Mouse (Mus musculus) heart, embryonic 13.5 days (tissue): ENCODE results near the gene Ndrg2. TPM values are rescaled to one million over a fixed set of nuclear protein-coding genes. Genes with fewer than 3 reads are reported as not detected.
"Not testable (repeated sequence)": the region's sequence is repeated elsewhere in the genome, so short reads cannot be mapped to it uniquely, and the experiment has no call there.

Experiments used
- ATAC-seq: fragments of 200-750 bp; cut with Nextera tagmentation; 2 replicates; pipeline ENCODE4 v1.8.0; 2017; ENCODE audit warnings: moderate TSS enrichment; ENCODE audit not compliant: insufficient number of reproducible peaks, low FRiP score, low TSS enrichment; ENCODE audit errors: extremely low read depth
- H3K27ac ChIP-seq: fragments of 300-500 bp; sonication (generic); replicated peaks from 2 replicates; pipeline ENCODE4 v1.5.1; 2015; ENCODE audit warnings: moderate library complexity, mild to moderate bottlenecking, inconsistent platforms
- H3K27me3 ChIP-seq: fragments of 300-500 bp; sonication (generic); replicated peaks from 2 replicates; pipeline ENCODE4 v1.6.1; 2015; ENCODE audit warnings: mild to moderate bottlenecking, inconsistent platforms
- H3K36me3 ChIP-seq: fragments of 300-500 bp; sonication (generic); 2 replicates; pipeline ENCODE4 v1.6.1; 2015; ENCODE audit warnings: mild to moderate bottlenecking, inconsistent platforms
- H3K4me1 ChIP-seq: fragments of 300-500 bp; sonication (generic); 2 replicates; pipeline ENCODE4 v1.6.1; 2015; ENCODE audit warnings: inconsistent platforms
- H3K4me2 ChIP-seq: fragments of 300-500 bp; sonication (generic); 2 replicates; pipeline ENCODE4 v1.6.1; 2015; ENCODE audit warnings: inconsistent platforms, mild to moderate bottlenecking, moderate library complexity
- H3K4me3 ChIP-seq: fragments of 300-500 bp; sonication (generic); 2 replicates; pipeline ENCODE4 v1.5.1; 2015; ENCODE audit warnings: moderate library complexity, mild to moderate bottlenecking, inconsistent platforms
- H3K9ac ChIP-seq: fragments of 300-500 bp; sonication (generic); 2 replicates; pipeline ENCODE4 v1.6.1; 2015; ENCODE audit warnings: inconsistent platforms, mild to moderate bottlenecking, moderate library complexity
- H3K9me3 ChIP-seq: fragments of 300-500 bp; sonication (generic); 2 replicates; pipeline ENCODE4 v1.6.1; 2016; ENCODE audit warnings: inconsistent platforms
- WGBS: fragments of 180-500 bp; shearing (Covaris S2); methylation state at CpG from one replicate; pipeline ENCODE4 v1.1.7; 2015; ENCODE audit warnings: mixed read lengths; 5-methylcytosine and 5-hydroxymethylcytosine counted together
- polyA plus RNA-seq: library from polyadenylated mRNA; unstranded; fragments of >200 nt; fragmentation: Nextera tagmentation; extraction: Ambion mirVana; gene quantifications from 2 replicates; pipeline ENCODE4 v1.2.1, GENCODE M21; 2015

Ndrg2 gene
- polyA plus RNA-seq, 1 experiment from 2014 or later = 223 TPM

- not testable (repeated sequence) for H3K4me1 ChIP-seq, H3K27me3 ChIP-seq, H3K9ac ChIP-seq, ATAC-seq, H3K9me3 ChIP-seq, H3K36me3 ChIP-seq, H3K4me3 ChIP-seq, H3K27ac ChIP-seq, H3K4me2 ChIP-seq
- 5% methylated on average over 1 of the region's 1 CpGs for WGBS
Measured at GRCm38 (mm10) chr14:51863603-51864002, 50.4 kb downstream of the Ndrg2 start.

GRCm38 (mm10) chr14:51855280-51855679 is 58.7 kb downstream of the Ndrg2 start:
- H3K4me1 ChIP-seq, H3K27me3 ChIP-seq, H3K36me3 ChIP-seq, H3K4me3 ChIP-seq, H3K9ac ChIP-seq, H3K4me2 ChIP-seq, H3K9me3 ChIP-seq, H3K27ac ChIP-seq, ATAC-seq: not testable (repeated sequence)
- 71% methylated on average over 7 of the region's 7 CpGs for WGBS

Other genes starting within 250 kb of the Ndrg2 start
- gene Gm17079, start 218.7 kb downstream of the Ndrg2 start, polyA plus RNA-seq = not detected in 2 replicates
- not detected in 2 replicates for gene Gm5800, start 197.0 kb downstream of the Ndrg2 start, polyA plus RNA-seq
- not detected in 2 replicates for gene Ang4, start 140.6 kb downstream of the Ndrg2 start, polyA plus RNA-seq
- gene AY358078, start 114.1 kb downstream of the Ndrg2 start, polyA plus RNA-seq = not detected in 2 replicates
- gene Ear6, start 60.5 kb downstream of the Ndrg2 start, polyA plus RNA-seq = not detected in 2 replicates
- 38.3 and 40.5 TPM in 2 replicates for gene Mettl17, start 29.3 kb downstream of the Ndrg2 start, polyA plus RNA-seq
- 0.13 and 0.48 TPM in 2 replicates for gene Slc39a2, start 21.3 kb downstream of the Ndrg2 start, polyA plus RNA-seq
- not detected in 2 replicates for gene Tppp2, start 4.3 kb upstream of the Ndrg2 start, polyA plus RNA-seq
- not detected in 2 replicates for gene Rnase13, start 8.6 kb upstream of the Ndrg2 start, polyA plus RNA-seq
- gene Arhgef40, start 70.6 kb upstream of the Ndrg2 start, polyA plus RNA-seq = 63.9 and 69.5 TPM in 2 replicates
- 0.43 and 1.1 TPM in 2 replicates for gene Tmem253, start 101.5 kb upstream of the Ndrg2 start, polyA plus RNA-seq
- 14.5 and 15.6 TPM in 2 replicates for gene Zfp219, start 106.6 kb upstream of the Ndrg2 start, polyA plus RNA-seq
- not detected in 2 replicates for gene Olfr221, start 128.3 kb upstream of the Ndrg2 start, polyA plus RNA-seq
- gene Hnrnpc, start 189.9 kb upstream of the Ndrg2 start, polyA plus RNA-seq = 340 and 392 TPM in 2 replicates
- 37.7 and 38.8 TPM in 2 replicates for gene Rpgrip1, start 196.5 kb upstream of the Ndrg2 start, polyA plus RNA-seq